Mouse (Mus musculus): Measurements from ENCODE around the gene Dkk2. TPM values are rescaled to one million over a fixed set of nuclear protein-coding genes. Genes with fewer than 3 reads are reported as not detected.

Dkk2 gene
- polyA plus RNA-seq, 1 experiment from 2014 or later = 6.8 TPM

DNA sequence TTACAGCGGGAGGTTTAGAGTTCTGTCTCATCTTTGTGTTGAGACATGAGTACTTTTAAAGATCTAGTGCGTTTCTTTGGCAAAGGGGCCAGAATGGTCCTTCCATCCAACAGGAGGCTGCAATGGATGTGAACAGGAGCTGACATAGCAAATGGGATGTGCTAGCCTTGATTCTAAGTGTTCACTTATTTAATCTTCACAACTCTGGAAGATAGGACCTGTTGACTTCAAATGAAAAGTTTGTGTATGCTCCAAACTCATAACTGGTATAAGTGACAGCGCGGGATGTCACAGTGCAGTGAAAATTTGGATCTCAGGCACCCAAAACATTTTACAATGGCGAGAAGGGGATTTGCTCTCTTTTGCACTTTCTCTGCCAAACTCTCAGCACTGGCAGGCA is 1.4 kb downstream of the Dkk2 start:
- no peak for DNase-seq (ENCODE audit: low spot score)
- Histone ChIP-seq H3K4me3 (peak overlapping the region; percentile 63), H3K27me3 (ENCODE audit: low read depth, poor library complexity, severe bottlenecking) (peaks cover 18% of the 10 kb centered on the region; the same call in 1 of the 2 replicates), H3K36me3 (no peaks in the 10 kb centered on the region), H3K9me3 (replicated peaks) (no peaks in the 10 kb centered on the region), H3K4me1 (peaks cover 43% of the 10 kb centered on the region), H3K27ac (peak overlapping the region; percentile 82)
- 23% methylated on average over 5 of the region's 5 CpGs for WGBS

DNA sequence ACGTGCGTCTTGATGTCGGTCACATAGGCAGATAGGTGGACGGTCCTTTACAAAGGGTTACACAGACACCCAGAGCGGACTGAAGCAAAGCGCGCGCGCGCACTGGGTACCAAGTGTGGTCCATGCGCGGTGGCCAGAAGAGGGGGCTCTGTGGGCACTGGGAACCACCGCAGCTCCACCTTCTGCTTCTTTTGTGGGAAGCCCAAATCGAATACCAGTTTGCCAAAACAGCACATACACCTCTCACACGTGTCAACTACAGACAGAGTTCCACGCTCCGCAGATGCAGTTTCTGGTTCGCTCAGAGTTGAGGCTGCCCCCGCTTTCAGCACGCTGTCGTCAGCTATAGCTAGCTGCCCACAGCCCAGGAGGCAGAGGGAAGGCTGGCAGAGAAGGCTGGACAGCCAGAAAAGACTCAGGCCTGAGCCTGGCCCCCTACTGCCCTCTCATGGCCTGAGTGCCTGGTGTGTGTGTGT is 2.0 kb downstream of the Dkk2 start:
- WGBS = under 1% methylated on average over 21 of the region's 21 CpGs
- peaks cover 43% of the 10 kb centered on the region for H3K4me1 ChIP-seq
- H3K27me3 ChIP-seq (ENCODE audit: low read depth, poor library complexity, severe bottlenecking) = peaks cover 18% of the 10 kb centered on the region; the same call in 1 of the 2 replicates
- no peaks in the 10 kb centered on the region for H3K36me3 ChIP-seq
- peak overlapping the region; percentile 76; the same call in 1 of the 2 replicates for H3K27ac ChIP-seq
- H3K4me3 ChIP-seq = peak overlapping the region; percentile 63
- no peaks in the 10 kb centered on the region for H3K9me3 ChIP-seq (replicated peaks)
- peak; percentile 77 for DNase-seq (ENCODE audit: low spot score)

GRCm38 (mm10) chr3:132092983-132093382 is 7.9 kb downstream of the Dkk2 start:
- WGBS = 87% methylated on average over 3 of the region's 3 CpGs
- Histone ChIP-seq H3K27me3 (ENCODE audit: low read depth, poor library complexity, severe bottlenecking) (no peaks in the 10 kb centered on the region), H3K4me3 (no peak overlapping the region), H3K27ac (no peak overlapping the region), H3K36me3 (no peaks in the 10 kb centered on the region), H3K4me1 (peaks cover under 1% of the 10 kb centered on the region; the same call in 1 of the 2 replicates), H3K9me3 (replicated peaks) (no peaks in the 10 kb centered on the region; the same call in 1 of the 2 replicates)
- no peak for DNase-seq (ENCODE audit: low spot score)

GRCm38 (mm10) chr3:132096296-132096695 is 11.2 kb downstream of the Dkk2 start:
- H3K4me1 ChIP-seq = no peaks in the 10 kb centered on the region
- H3K27me3 ChIP-seq (ENCODE audit: low read depth, poor library complexity, severe bottlenecking) = no peaks in the 10 kb centered on the region
- no peak overlapping the region for H3K27ac ChIP-seq
- WGBS = 79% methylated on average over 6 of the region's 6 CpGs
- no peak for DNase-seq (ENCODE audit: low spot score)
- H3K4me3 ChIP-seq = no peak overlapping the region
- no peaks in the 10 kb centered on the region; the same call in 1 of the 2 replicates for H3K9me3 ChIP-seq (replicated peaks)
- no peaks in the 10 kb centered on the region for H3K36me3 ChIP-seq

DNA sequence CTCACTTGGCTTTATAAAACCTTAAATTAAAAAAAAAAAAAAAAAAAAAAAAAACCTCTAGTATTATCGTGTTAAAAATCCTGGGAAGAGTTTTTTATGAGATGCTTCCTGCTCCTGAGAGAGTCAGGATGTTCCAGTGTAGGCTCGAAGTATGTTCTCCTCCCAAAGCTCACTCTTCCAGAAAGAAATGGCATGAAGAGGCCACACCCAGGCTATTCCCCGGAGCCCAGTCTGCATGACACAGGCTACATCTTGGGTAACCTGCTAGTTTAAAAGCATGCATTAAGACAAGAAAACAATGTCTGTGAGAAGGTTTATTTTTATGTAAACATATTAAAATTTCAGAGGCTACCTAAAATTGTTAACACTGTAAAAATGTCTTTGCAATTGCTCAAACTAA is 15.7 kb downstream of the Dkk2 start:
- H3K27ac ChIP-seq = no peak overlapping the region
- no peak for DNase-seq (ENCODE audit: low spot score)
- H3K4me1 ChIP-seq = peaks cover 9% of the 10 kb centered on the region
- no peak overlapping the region for H3K4me3 ChIP-seq
- H3K36me3 ChIP-seq = no peaks in the 10 kb centered on the region
- H3K27me3 ChIP-seq (ENCODE audit: low read depth, poor library complexity, severe bottlenecking) = no peaks in the 10 kb centered on the region; the same call in 1 of the 2 replicates
- H3K9me3 ChIP-seq (replicated peaks) = no peaks in the 10 kb centered on the region
- WGBS = 77% methylated on average over 3 of the region's 3 CpGs

GRCm38 (mm10) chr3:132103020-132103419 is 17.9 kb downstream of the Dkk2 start:
- H3K4me1 ChIP-seq = peaks cover 9% of the 10 kb centered on the region
- DNase-seq (ENCODE audit: low spot score) = peak; percentile 30
- H3K36me3 ChIP-seq = no peaks in the 10 kb centered on the region
- H3K27me3 ChIP-seq (ENCODE audit: low read depth, poor library complexity, severe bottlenecking) = no peaks in the 10 kb centered on the region; the same call in 1 of the 2 replicates
- no peaks in the 10 kb centered on the region for H3K9me3 ChIP-seq (replicated peaks)
- 42% methylated on average over 9 of the region's 9 CpGs for WGBS
- H3K4me3 ChIP-seq = no peak overlapping the region
- H3K27ac ChIP-seq = no peak overlapping the region

GRCm38 (mm10) chr3:132103454-132103853 is 18.4 kb downstream of the Dkk2 start:
- H3K9me3 ChIP-seq (replicated peaks) = no peaks in the 10 kb centered on the region
- no peak overlapping the region for H3K27ac ChIP-seq
- no peaks in the 10 kb centered on the region for H3K36me3 ChIP-seq
- no peak for DNase-seq (ENCODE audit: low spot score)
- H3K4me1 ChIP-seq = peaks cover 9% of the 10 kb centered on the region
- no peak overlapping the region for H3K4me3 ChIP-seq
- 59% methylated on average over 7 of the region's 7 CpGs for WGBS
- H3K27me3 ChIP-seq (ENCODE audit: low read depth, poor library complexity, severe bottlenecking) = no peaks in the 10 kb centered on the region; the same call in 1 of the 2 replicates

- Histone ChIP-seq H3K9me3 (replicated peaks) (no peaks in the 10 kb centered on the region), H3K27me3 (ENCODE audit: low read depth, poor library complexity, severe bottlenecking) (no peaks in the 10 kb centered on the region), H3K36me3 (no peaks in the 10 kb centered on the region), H3K4me1 (no peaks in the 10 kb centered on the region), H3K27ac (no peak overlapping the region), H3K4me3 (no peak overlapping the region)
- no peak for DNase-seq (ENCODE audit: low spot score)
- 84% methylated on average over 7 of the region's 7 CpGs for WGBS
Observed at GRCm38 (mm10) chr3:132115772-132116511, 30.9 kb downstream of the Dkk2 start.

DNA sequence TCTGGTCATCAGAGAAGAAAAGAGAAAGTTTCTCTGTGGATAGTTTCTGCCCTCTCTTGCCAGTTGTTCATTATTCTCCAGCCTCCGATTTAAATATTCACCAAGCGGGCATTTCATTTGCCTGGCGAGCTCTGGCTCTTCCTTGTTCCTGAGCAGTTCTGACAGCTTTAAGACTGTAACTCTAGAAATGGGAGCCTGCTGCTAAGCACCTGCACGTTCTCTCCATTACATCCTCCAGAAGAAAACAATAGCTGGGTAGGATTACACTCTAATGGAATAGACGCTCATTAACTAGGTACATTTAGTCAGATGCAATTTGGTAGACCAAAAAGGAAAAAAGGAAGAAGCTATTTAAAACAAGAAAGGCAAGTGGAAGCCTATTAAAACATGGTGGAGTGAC is 36.3 kb downstream of the Dkk2 start:
- Histone ChIP-seq H3K9me3 (replicated peaks) (no peaks in the 10 kb centered on the region), H3K27ac (no peak overlapping the region), H3K27me3 (ENCODE audit: low read depth, poor library complexity, severe bottlenecking) (no peaks in the 10 kb centered on the region), H3K36me3 (no peaks in the 10 kb centered on the region), H3K4me1 (peaks cover 15% of the 10 kb centered on the region), H3K4me3 (no peak overlapping the region)
- WGBS = 69% methylated on average over 5 of the region's 5 CpGs
- DNase-seq (ENCODE audit: low spot score) = no peak

DNA sequence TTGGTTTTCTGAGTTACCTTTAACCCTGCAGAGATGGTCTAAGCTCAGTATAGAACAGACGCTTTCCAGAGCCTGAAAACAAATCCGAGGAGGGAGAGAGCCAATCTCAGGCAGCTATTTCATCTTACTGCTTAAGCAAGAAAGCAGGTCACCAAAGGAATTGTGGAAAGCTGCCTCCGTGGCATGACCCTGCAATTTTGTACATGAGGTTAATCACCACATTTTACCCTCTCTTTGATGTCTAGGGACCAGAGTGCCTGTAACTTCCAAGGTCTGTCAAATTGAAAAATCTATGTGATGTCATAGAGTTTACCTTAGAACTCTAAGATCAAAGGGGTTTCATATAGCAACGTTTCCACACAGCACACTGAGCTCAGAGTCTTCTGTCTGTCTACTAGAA is 37.5 kb downstream of the Dkk2 start:
- Histone ChIP-seq H3K36me3 (no peaks in the 10 kb centered on the region), H3K9me3 (replicated peaks) (no peaks in the 10 kb centered on the region), H3K27ac (no peak overlapping the region), H3K27me3 (ENCODE audit: low read depth, poor library complexity, severe bottlenecking) (no peaks in the 10 kb centered on the region), H3K4me3 (no peak overlapping the region), H3K4me1 (peaks cover 15% of the 10 kb centered on the region)
- WGBS = 2% methylated on average over 4 of the region's 4 CpGs
- no peak for DNase-seq (ENCODE audit: low spot score)

DNA sequence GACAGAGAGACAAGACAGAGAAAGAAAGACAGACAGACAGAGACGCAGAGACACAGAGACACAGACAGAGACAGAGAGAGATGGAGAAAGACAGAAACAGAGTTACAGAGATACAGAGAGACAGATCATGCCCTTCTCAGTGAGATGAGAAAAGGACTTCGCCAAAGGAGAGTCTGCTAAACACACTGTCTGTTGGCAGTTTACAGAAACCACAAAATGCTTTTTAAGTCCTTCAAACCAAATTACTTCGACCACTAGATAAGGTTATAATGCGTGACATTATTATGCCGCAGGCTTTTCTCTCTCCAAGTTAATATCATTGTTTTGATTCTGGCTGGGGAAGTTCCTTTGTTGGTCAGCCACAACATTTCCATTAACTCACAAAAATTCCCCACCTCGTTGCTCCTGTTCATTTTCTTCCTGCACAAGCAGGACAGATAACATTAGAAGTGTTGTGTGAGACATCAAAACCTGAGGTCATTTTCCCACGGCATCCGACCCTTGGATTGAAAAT is 40.2 kb downstream of the Dkk2 start:
- no peak for DNase-seq (ENCODE audit: low spot score)
- H3K27ac ChIP-seq = no peak overlapping the region
- H3K27me3 ChIP-seq (ENCODE audit: low read depth, poor library complexity, severe bottlenecking) = no peaks in the 10 kb centered on the region
- H3K4me1 ChIP-seq = peaks cover 20% of the 10 kb centered on the region
- no peaks in the 10 kb centered on the region for H3K9me3 ChIP-seq (replicated peaks)
- WGBS = 85% methylated on average over 8 of the region's 8 CpGs
- H3K36me3 ChIP-seq = no peaks in the 10 kb centered on the region
- H3K4me3 ChIP-seq = no peak overlapping the region

DNA sequence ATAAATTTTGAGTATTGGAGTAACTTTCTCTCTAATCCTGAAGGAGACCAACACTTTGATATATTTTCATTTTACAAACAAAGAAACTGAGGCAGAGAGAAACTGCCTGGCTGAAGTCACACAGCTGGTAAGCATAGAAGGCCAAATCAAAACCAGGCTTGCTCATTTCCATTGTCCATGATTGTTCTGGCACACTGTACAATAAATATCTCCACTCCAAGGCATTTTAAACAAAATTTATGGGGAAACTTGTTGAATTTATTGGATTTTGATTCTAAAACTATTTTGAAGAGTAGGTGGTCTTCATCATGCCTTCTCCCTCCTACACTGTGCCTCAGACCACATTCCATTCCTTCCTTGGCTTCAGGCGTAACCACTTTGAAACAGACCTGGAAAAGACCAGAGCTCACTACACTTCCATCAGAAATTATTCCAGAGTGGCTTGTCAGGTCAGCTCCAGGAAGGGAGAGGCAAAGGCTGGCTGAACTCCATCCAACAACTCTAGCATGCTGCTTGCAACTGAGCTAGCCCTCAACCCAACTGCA is 44.7 kb downstream of the Dkk2 start:
- H3K27ac ChIP-seq = no peak overlapping the region

DNA sequence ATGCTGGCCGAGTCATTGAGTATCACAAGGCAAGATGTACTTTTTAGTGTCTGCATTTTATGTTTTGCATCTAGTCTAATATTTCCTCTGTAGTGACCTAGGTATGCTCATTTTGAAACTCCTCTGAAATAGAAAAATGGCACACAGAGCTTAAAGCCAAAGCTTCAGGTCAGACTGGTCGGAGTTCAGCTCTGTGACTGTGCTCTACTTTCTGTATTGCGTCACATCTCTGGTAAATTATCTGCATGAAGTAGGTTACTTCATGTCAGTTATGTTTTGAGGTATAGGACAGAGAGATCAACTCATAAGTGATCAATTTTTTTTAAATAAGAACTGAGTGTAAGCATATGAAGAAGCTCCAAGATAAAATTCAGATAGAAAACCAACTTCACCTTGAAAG is 45.7 kb downstream of the Dkk2 start:
- no peaks in the 10 kb centered on the region for H3K36me3 ChIP-seq
- no peaks in the 10 kb centered on the region for H3K27me3 ChIP-seq (ENCODE audit: low read depth, poor library complexity, severe bottlenecking)
- peaks cover 6% of the 10 kb centered on the region; the same call in 1 of the 2 replicates for H3K4me1 ChIP-seq
- 89% methylated on average over 3 of the region's 3 CpGs for WGBS
- no peaks in the 10 kb centered on the region for H3K9me3 ChIP-seq (replicated peaks)
- DNase-seq (ENCODE audit: low spot score) = no peak
- H3K27ac ChIP-seq = no peak overlapping the region
- H3K4me3 ChIP-seq = no peak overlapping the region

More for the DNA sequence above, 44.7 kb downstream of the Dkk2 start:
- no peaks in the 10 kb centered on the region for H3K36me3 ChIP-seq
- DNase-seq (ENCODE audit: low spot score) = no peak
- WGBS = 71% methylated on average over 1 of the region's 1 CpGs
- no peaks in the 10 kb centered on the region for H3K9me3 ChIP-seq (replicated peaks)
- H3K4me1 ChIP-seq = peaks cover 6% of the 10 kb centered on the region; the same call in 1 of the 2 replicates
- no peak overlapping the region for H3K4me3 ChIP-seq
- no peaks in the 10 kb centered on the region for H3K27me3 ChIP-seq (ENCODE audit: low read depth, poor library complexity, severe bottlenecking)

Measured in limb, embryonic 10.5 days (tissue).